Mouse (Mus musculus) limb, embryonic 10.5 days (tissue): ENCODE results near the gene Hoxa11. TPM values are rescaled to one million over a fixed set of nuclear protein-coding genes. Genes with fewer than 3 reads are reported as not detected.

Source experiments
- DNase-seq: peaks from one replicate; pipeline ENCODE4 v3.0.0-alpha.2; 2017; ENCODE audit warnings: low spot score
- H3K27ac ChIP-seq: fragments of 300-500 bp; sonication (generic); 2 replicates; pipeline ENCODE4 v1.5.1; 2016; ENCODE audit warnings: mild to moderate bottlenecking
- H3K27me3 ChIP-seq: fragments of 300-500 bp; sonication (generic); 2 replicates; pipeline ENCODE4 v1.6.1; 2016; ENCODE audit warnings: low read depth, mild to moderate bottlenecking; ENCODE audit not compliant: poor library complexity, severe bottlenecking
- H3K36me3 ChIP-seq: fragments of 300-500 bp; sonication (generic); 2 replicates; pipeline ENCODE4 v1.6.1; 2016; ENCODE audit warnings: mild to moderate bottlenecking, moderate library complexity
- H3K4me1 ChIP-seq: fragments of 300-500 bp; sonication (generic); 2 replicates; pipeline ENCODE4 v1.6.1; 2016
- H3K4me3 ChIP-seq: fragments of 300-500 bp; sonication (generic); 2 replicates; pipeline ENCODE4 v1.5.1; 2016; ENCODE audit warnings: mild to moderate bottlenecking, moderate library complexity
- H3K9me3 ChIP-seq: fragments of 300-500 bp; sonication (generic); replicated peaks from 2 replicates; pipeline ENCODE4 v1.6.1; 2016; ENCODE audit warnings: mild to moderate bottlenecking
- WGBS: fragments of 180-500 bp; shearing (Covaris S2); methylation state at CpG from one replicate; pipeline ENCODE4 v1.1.7; 2016; 5-methylcytosine and 5-hydroxymethylcytosine counted together
- polyA plus RNA-seq: library from polyadenylated mRNA; unstranded; fragments of >200 nt; fragmentation: Nextera tagmentation; extraction: Ambion mirVana; gene quantifications from 2 replicates; pipeline ENCODE4 v1.2.1, GENCODE M21; 2016

Hoxa11 gene
- polyA plus RNA-seq, 1 experiment from 2014 or later: 71.6 TPM

GRCm38 (mm10) chr6:52217459-52217768 is 28.2 kb downstream of the Hoxa11 start:
- peak; percentile 96 for DNase-seq
- peak overlapping the region; percentile 90 for H3K4me3 ChIP-seq
- no peaks in the 10 kb centered on the region for H3K9me3 ChIP-seq
- peaks cover 43% of the 10 kb centered on the region for H3K27me3 ChIP-seq
- 1% methylated on average over 25 of the region's 25 CpGs for WGBS
- peaks cover 85% of the 10 kb centered on the region for H3K4me1 ChIP-seq
- H3K27ac ChIP-seq: peak overlapping the region; percentile 99
- H3K36me3 ChIP-seq: 0 out of 2 replicates have a peak, but pooled peaks cover 4% of the 10 kb centered on the region

GRCm38 (mm10) chr6:52216691-52217458 is 28.7 kb downstream of the Hoxa11 start:
- H3K36me3 ChIP-seq: 0 out of 2 replicates have a peak, but pooled peaks cover 4% of the 10 kb centered on the region
- H3K4me3 ChIP-seq: peak overlapping the region; percentile 90
- peak overlapping the region; percentile 99 for H3K27ac ChIP-seq
- peak; percentile 81 for DNase-seq
- peaks cover 84% of the 10 kb centered on the region for H3K4me1 ChIP-seq
- under 1% methylated on average over 60 of the region's 60 CpGs for WGBS
- H3K27me3 ChIP-seq: peaks cover 41% of the 10 kb centered on the region
- H3K9me3 ChIP-seq: no peaks in the 10 kb centered on the region

GRCm38 (mm10) chr6:52215771-52216535 is 29.7 kb downstream of the Hoxa11 start:
- H3K27ac ChIP-seq: peak overlapping the region; percentile 99
- H3K4me1 ChIP-seq: peaks cover 83% of the 10 kb centered on the region
- under 1% methylated on average over 30 of the region's 30 CpGs for WGBS
- 0 out of 2 replicates have a peak, but pooled peaks cover 4% of the 10 kb centered on the region for H3K36me3 ChIP-seq
- DNase-seq: peak; percentile 73
- H3K27me3 ChIP-seq: peaks cover 46% of the 10 kb centered on the region
- no peaks in the 10 kb centered on the region for H3K9me3 ChIP-seq
- H3K4me3 ChIP-seq: peak overlapping the region; percentile 90

GRCm38 (mm10) chr6:52215070-52215469 is 30.5 kb downstream of the Hoxa11 start:
- peaks cover 85% of the 10 kb centered on the region for H3K4me1 ChIP-seq
- peak overlapping the region; percentile 99 for H3K27ac ChIP-seq
- H3K36me3 ChIP-seq: 0 out of 2 replicates have a peak, but pooled peaks cover 4% of the 10 kb centered on the region
- WGBS: 23% methylated on average over 3 of the region's 3 CpGs
- DNase-seq: peak; percentile 53
- H3K4me3 ChIP-seq: peak overlapping the region; percentile 90
- peaks cover 48% of the 10 kb centered on the region for H3K27me3 ChIP-seq
- H3K9me3 ChIP-seq: no peaks in the 10 kb centered on the region

- peak overlapping the region; percentile 90 for H3K4me3 ChIP-seq
- peaks cover 85% of the 10 kb centered on the region for H3K4me1 ChIP-seq
- no peaks in the 10 kb centered on the region for H3K9me3 ChIP-seq
- 0 out of 2 replicates have a peak, but pooled peaks cover 4% of the 10 kb centered on the region for H3K36me3 ChIP-seq
- WGBS: 21% methylated on average over 5 of the region's 5 CpGs
- peaks cover 48% of the 10 kb centered on the region for H3K27me3 ChIP-seq
- peak; percentile 42 for DNase-seq
- H3K27ac ChIP-seq: peak overlapping the region; percentile 99
These were observed 31.3 kb downstream of the Hoxa11 start for GRCm38 (mm10) chr6:52214271-52214670.

GRCm38 (mm10) chr6:52213119-52213986 is 32.3 kb downstream of the Hoxa11 start, which contains the start of the genes Hoxa3 and Gm28308:
Gene Hoxa3 (minus strand): TSS chr6:52213336.
Gene Gm28308 (minus strand): TSS chr6:52213339.
- Histone ChIP-seq H3K36me3 (0 out of 2 replicates have a peak, but pooled peaks cover 4% of the 10 kb centered on the region), H3K27me3 (peaks cover 47% of the 10 kb centered on the region), H3K4me3 (peak within 1 kb of the TSS; percentile 90), H3K27ac (peak within 1 kb of the TSS; percentile 99), H3K9me3 (no peaks in the 10 kb centered on the region), H3K4me1 (peaks cover 85% of the 10 kb centered on the region)
- WGBS: 2% methylated on average over 38 of the region's 38 CpGs
- DNase-seq: peak; percentile 85

GRCm38 (mm10) chr6:52212556-52213118 is 33.0 kb downstream of the Hoxa11 start:
- DNase-seq: peak; percentile 60
- WGBS: 1% methylated on average over 22 of the region's 22 CpGs
- Histone ChIP-seq H3K36me3 (0 out of 2 replicates have a peak, but pooled peaks cover 7% of the 10 kb centered on the region), H3K4me1 (peaks cover 85% of the 10 kb centered on the region), H3K27ac (peak overlapping the region; percentile 99), H3K9me3 (no peaks in the 10 kb centered on the region), H3K27me3 (peaks cover 45% of the 10 kb centered on the region), H3K4me3 (peak overlapping the region; percentile 90)

GRCm38 (mm10) chr6:52211961-52212360 is 33.6 kb downstream of the Hoxa11 start:
- Histone ChIP-seq H3K36me3 (peaks cover 11% of the 10 kb centered on the region; the same call in 1 of the 2 replicates), H3K27ac (peak overlapping the region; percentile 99), H3K27me3 (peaks cover 50% of the 10 kb centered on the region), H3K4me1 (peaks cover 87% of the 10 kb centered on the region), H3K4me3 (peak overlapping the region; percentile 90), H3K9me3 (no peaks in the 10 kb centered on the region)
- WGBS: 1% methylated on average over 13 of the region's 13 CpGs
- peak; percentile 77 for DNase-seq

GRCm38 (mm10) chr6:52211170-52211935 is 34.3 kb downstream of the Hoxa11 start:
- under 1% methylated on average over 37 of the region's 37 CpGs for WGBS
- Histone ChIP-seq H3K9me3 (no peaks in the 10 kb centered on the region), H3K4me3 (peak overlapping the region; percentile 90), H3K4me1 (peaks cover 89% of the 10 kb centered on the region), H3K27me3 (peaks cover 51% of the 10 kb centered on the region), H3K27ac (peak overlapping the region; percentile 99), H3K36me3 (peaks cover 15% of the 10 kb centered on the region; the same call in 1 of the 2 replicates)
- DNase-seq: peak; percentile 89

GRCm38 (mm10) chr6:52209685-52210046 is 35.9 kb downstream of the Hoxa11 start:
- peaks cover 44% of the 10 kb centered on the region for H3K27me3 ChIP-seq
- DNase-seq: peak; percentile 55
- H3K4me3 ChIP-seq: peak overlapping the region; percentile 90
- H3K4me1 ChIP-seq: peaks cover 89% of the 10 kb centered on the region
- H3K36me3 ChIP-seq: peaks cover 28% of the 10 kb centered on the region
- peak overlapping the region; percentile 99 for H3K27ac ChIP-seq
- no peaks in the 10 kb centered on the region for H3K9me3 ChIP-seq
- 3% methylated on average over 12 of the region's 12 CpGs for WGBS

GRCm38 (mm10) chr6:52208868-52209684 is 36.5 kb downstream of the Hoxa11 start:
- H3K4me1 ChIP-seq: peaks cover 89% of the 10 kb centered on the region
- peaks cover 39% of the 10 kb centered on the region for H3K27me3 ChIP-seq
- WGBS: 2% methylated on average over 18 of the region's 18 CpGs

More at GRCm38 (mm10) chr6:52208868-52209684, 36.5 kb downstream of the Hoxa11 start:
- Histone ChIP-seq H3K4me3 (peak overlapping the region; percentile 90), H3K27ac (peak overlapping the region; percentile 99), H3K36me3 (peaks cover 32% of the 10 kb centered on the region), H3K9me3 (no peaks in the 10 kb centered on the region)
- no peak for DNase-seq
